Mouse (Mus musculus) liver, postnatal 0 days (tissue): ENCODE data around the gene Tbc1d10c. TPM values are rescaled to one million over a fixed set of nuclear protein-coding genes. Genes with fewer than 3 reads are reported as not detected.

Experiments
- ATAC-seq: fragments of 200-750 bp; cut with Nextera tagmentation; 2 replicates; pipeline ENCODE4 v1.8.0; 2017; ENCODE audit warnings: mild to moderate bottlenecking, moderate library complexity
- DNase-seq: peaks from one replicate; pipeline ENCODE4 v3.0.0-alpha.2; 2016
- H3K27ac ChIP-seq: fragments of 300-500 bp; sonication (generic); 2 replicates; pipeline ENCODE4 v1.5.1; 2014; ENCODE audit warnings: antibody characterized with exemption, moderate library complexity, mild to moderate bottlenecking, low read depth
- H3K27me3 ChIP-seq: fragments of 300-500 bp; sonication (generic); 2 replicates; pipeline ENCODE4 v1.6.1; 2014; ENCODE audit warnings: low read length, control low read depth, mixed read lengths; ENCODE audit not compliant: insufficient read depth
- H3K36me3 ChIP-seq: fragments of 300-500 bp; sonication (generic); replicated peaks from 2 replicates; pipeline ENCODE4 v1.6.1; 2014; ENCODE audit warnings: mild to moderate bottlenecking, control low read depth, low read length, moderate library complexity, mixed read lengths; ENCODE audit not compliant: insufficient read depth
- H3K4me1 ChIP-seq: fragments of 300-500 bp; sonication (generic); 2 replicates; pipeline ENCODE4 v1.6.1; 2014; ENCODE audit warnings: antibody characterized with exemption, mild to moderate bottlenecking, control low read depth; ENCODE audit not compliant: insufficient read depth
- H3K4me2 ChIP-seq: fragments of 300-500 bp; sonication (generic); 2 replicates; pipeline ENCODE4 v1.6.1; 2014; ENCODE audit warnings: low read depth, mild to moderate bottlenecking, low read length, moderate library complexity, mixed read lengths
- H3K4me3 ChIP-seq: fragments of 300-500 bp; sonication (generic); 2 replicates; pipeline ENCODE4 v1.5.1; 2014; ENCODE audit warnings: low read depth, low read length
- H3K9ac ChIP-seq: fragments of 300-500 bp; sonication (generic); replicated peaks from 2 replicates; pipeline ENCODE4 v1.6.1; 2014; ENCODE audit warnings: mild to moderate bottlenecking, moderate library complexity
- H3K9me3 ChIP-seq: fragments of 300-500 bp; sonication (generic); 2 replicates; pipeline ENCODE4 v1.6.1; 2016; ENCODE audit warnings: mild to moderate bottlenecking, control low read depth, low read length, mixed read lengths
- CTCF ChIP-seq: sonication (generic); IDR thresholded peaks from 2 replicates; pipeline ENCODE4 v1.5.1; 2016; ENCODE audit warnings: antibody characterized with exemption, low read depth
- EP300 ChIP-seq: IDR thresholded peaks from 2 replicates; pipeline ENCODE4 v1.6.1; 2016; ENCODE audit warnings: antibody characterized with exemption, low read depth, mild to moderate bottlenecking
- WGBS: fragments of 180-500 bp; shearing (Covaris S2); extraction: QIAGEN DNeasy Blood & Tissue Kit; methylation state at CpG from one replicate; pipeline ENCODE4 v1.1.7; 2014; ENCODE audit not compliant: insufficient replicate concordance; 5-methylcytosine and 5-hydroxymethylcytosine counted together
- polyA plus RNA-seq: library from polyadenylated mRNA; unstranded; fragments of >200 nt; fragmentation: Nextera tagmentation; extraction: Ambion mirVana; gene quantifications from 2 replicates; pipeline ENCODE4 v1.2.1, GENCODE M21; 2015

Gene Tbc1d10c
- polyA plus RNA-seq, 1 experiment from 2014 or later: 9.9 TPM

DNA sequence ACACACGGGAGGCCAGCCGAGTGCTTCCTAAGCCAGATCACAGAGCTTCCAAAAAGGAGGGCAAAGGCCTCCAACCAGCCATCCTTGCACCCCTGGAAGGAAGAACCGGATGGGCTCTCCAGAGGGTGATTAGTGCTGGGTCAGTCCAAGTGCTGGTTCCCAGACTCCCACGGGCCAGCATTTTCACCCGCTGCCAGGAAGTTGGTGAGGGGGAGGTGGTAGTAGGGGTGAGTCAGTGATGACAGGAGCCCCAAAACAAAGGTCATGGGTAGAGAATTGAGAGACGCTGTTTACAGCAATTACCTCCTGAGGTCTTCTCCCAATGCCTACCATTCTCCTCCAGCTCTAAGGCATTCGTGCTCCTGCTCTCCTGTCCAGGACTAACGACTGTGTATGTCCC lies 39.3 kb upstream of the Tbc1d10c start:
- no peak for ATAC-seq
- DNase-seq: no peak
- no peak overlapping the region for H3K4me3 ChIP-seq
- no peak for TF ChIP-seq EP300
- TF ChIP-seq CTCF: no peak
- no peaks in the 10 kb centered on the region for H3K27me3 ChIP-seq
- 67% methylated on average over 8 of the region's 8 CpGs for WGBS
- no peaks in the 10 kb centered on the region for H3K9me3 ChIP-seq
- H3K9ac ChIP-seq: no peak overlapping the region
- peak overlapping the region; percentile 97 for H3K27ac ChIP-seq
- H3K4me2 ChIP-seq: no peak overlapping the region
- H3K36me3 ChIP-seq: no peaks in the 10 kb centered on the region
- peaks cover 35% of the 10 kb centered on the region for H3K4me1 ChIP-seq

- Histone ChIP-seq H3K4me2 (no peak overlapping the region), H3K36me3 (no peaks in the 10 kb centered on the region), H3K9ac (no peak overlapping the region), H3K9me3 (no peaks in the 10 kb centered on the region), H3K4me1 (peaks cover 35% of the 10 kb centered on the region), H3K27me3 (no peaks in the 10 kb centered on the region), H3K27ac (no peak overlapping the region), H3K4me3 (no peak overlapping the region)
- TF ChIP-seq CTCF (no peak), EP300 (no peak)
- ATAC-seq (no peak), DNase-seq (no peak)
- 61% methylated on average over 9 of the region's 9 CpGs for WGBS
These were observed 38.5 kb upstream of the Tbc1d10c start for GRCm38 (mm10) chr19:4229451-4230076.

DNA sequence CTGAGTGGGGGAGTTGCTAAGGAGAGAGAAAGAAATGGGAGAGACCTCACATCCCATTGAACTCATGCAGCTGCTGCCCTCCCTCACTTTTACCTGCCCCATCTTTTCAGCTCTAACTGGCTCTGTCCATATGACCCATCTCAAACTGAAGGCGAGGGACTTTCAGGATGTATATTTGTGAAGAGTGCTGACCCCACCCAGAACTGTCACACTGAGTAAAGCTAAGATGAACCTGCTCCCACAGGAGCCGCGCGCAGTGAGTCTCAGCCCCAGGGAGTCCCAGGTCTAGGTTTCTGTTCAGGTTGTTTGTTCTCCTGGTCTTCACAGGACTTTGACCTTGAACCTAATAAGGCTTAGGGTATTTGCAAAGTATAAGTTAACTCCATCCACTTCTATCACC lies 37.8 kb upstream of the Tbc1d10c start:
- H3K9ac ChIP-seq: no peak overlapping the region
- H3K36me3 ChIP-seq: no peaks in the 10 kb centered on the region
- ATAC-seq (no peak), DNase-seq (no peak)
- no peak overlapping the region for H3K4me3 ChIP-seq
- WGBS: 75% methylated on average over 4 of the region's 4 CpGs
- TF ChIP-seq CTCF (no peak), EP300 (no peak)
- H3K4me2 ChIP-seq: no peak overlapping the region
- no peak overlapping the region for H3K27ac ChIP-seq
- no peaks in the 10 kb centered on the region for H3K27me3 ChIP-seq
- H3K4me1 ChIP-seq: peaks cover 35% of the 10 kb centered on the region
- no peaks in the 10 kb centered on the region for H3K9me3 ChIP-seq

- Histone ChIP-seq H3K4me2 (no peak overlapping the region), H3K27ac (no peak overlapping the region), H3K9ac (no peak overlapping the region), H3K27me3 (no peaks in the 10 kb centered on the region), H3K9me3 (no peaks in the 10 kb centered on the region), H3K4me1 (peaks cover 33% of the 10 kb centered on the region), H3K36me3 (no peaks in the 10 kb centered on the region), H3K4me3 (no peak overlapping the region)
- DNase-seq (peak; percentile 75), ATAC-seq (peak; percentile 10; the same call in 1 of the 2 replicates)
- 8% methylated on average over 8 of the region's 8 CpGs for WGBS
- TF ChIP-seq EP300 (no peak), CTCF (peak; percentile 99)
These were observed 37.0 kb upstream of the Tbc1d10c start for GRCm38 (mm10) chr19:4227894-4228678.

GRCm38 (mm10) chr19:4227446-4227845 lies 36.4 kb upstream of the Tbc1d10c start:
- DNase-seq (no peak), ATAC-seq (no peak)
- H3K4me2 ChIP-seq: no peak overlapping the region
- H3K4me1 ChIP-seq: peaks cover 29% of the 10 kb centered on the region
- WGBS: 49% methylated on average over 5 of the region's 5 CpGs
- TF ChIP-seq CTCF (no peak), EP300 (no peak)
- no peak overlapping the region for H3K4me3 ChIP-seq
- no peaks in the 10 kb centered on the region for H3K9me3 ChIP-seq
- H3K27ac ChIP-seq: no peak overlapping the region
- H3K9ac ChIP-seq: no peak overlapping the region
- no peaks in the 10 kb centered on the region for H3K27me3 ChIP-seq
- no peaks in the 10 kb centered on the region; the same call in 1 of the 2 replicates for H3K36me3 ChIP-seq

- no peak for ATAC-seq
- no peak overlapping the region for H3K9ac ChIP-seq
- no peak overlapping the region for H3K4me3 ChIP-seq
- H3K27ac ChIP-seq: no peak overlapping the region
- no peak overlapping the region for H3K4me2 ChIP-seq
- TF ChIP-seq EP300 (no peak), CTCF (no peak)
- WGBS: 58% methylated on average over 7 of the region's 7 CpGs
- peaks cover 31% of the 10 kb centered on the region for H3K4me1 ChIP-seq
- no peaks in the 10 kb centered on the region for H3K9me3 ChIP-seq
- no peak for DNase-seq
- H3K36me3 ChIP-seq: no peaks in the 10 kb centered on the region; the same call in 1 of the 2 replicates
- no peaks in the 10 kb centered on the region for H3K27me3 ChIP-seq
These were observed 35.7 kb upstream of the Tbc1d10c start for GRCm38 (mm10) chr19:4226779-4227178.
